Comparison of ENCODE assay signal across 10 mouse cellular contexts in the genomic region with DNA sequence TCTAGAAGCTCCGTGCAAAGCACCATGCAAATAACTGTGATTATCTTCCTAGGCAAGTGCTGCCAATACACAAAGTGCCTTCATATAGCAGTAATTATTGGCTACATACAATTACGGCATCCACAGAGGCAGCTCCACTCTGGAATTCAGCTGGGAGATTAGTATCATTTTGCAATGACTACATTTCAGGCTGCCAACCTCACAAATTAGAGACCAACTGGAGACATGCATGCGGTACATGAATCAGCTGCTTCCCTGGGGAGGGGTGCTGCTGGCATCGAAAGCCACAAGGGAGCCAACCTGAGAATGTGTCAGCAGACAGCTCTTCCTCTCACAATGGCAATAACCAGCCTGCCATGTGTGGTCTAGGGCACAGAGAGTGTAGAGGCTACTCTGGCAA.
A peak's percentile ranks its signal among the peaks of the same experiment; 100 is the strongest.
DNase-seq lines count a peak whose midpoint lies in the region; ATAC-seq lines count a peak whose summit lies in the region.
"Had no signal": no experiment of that assay in that cellular context is flagged by ENCODE, and none has a peak within 500 bp of the region (broad histone marks: within the 10 kb centered on the region; RNA-seq: fewer than 3 reads in every experiment).

No protein-coding gene starts in this region.

- 72% methylated on average over 4 of the region's 4 CpGs for WGBS in liver, embryonic 12.5 days (ENCODE audit: insufficient replicate concordance)
- 43% methylated on average over 4 of the region's 4 CpGs for WGBS in hindbrain, embryonic 16.5 days

- H3K4me3 ChIP-seq in liver, embryonic 12.5 days = no peak overlapping the region
- no peak overlapping the region for H3K4me3 ChIP-seq in hindbrain, embryonic 16.5 days (ENCODE audit: low read length)

- no peaks in the 10 kb centered on the region for H3K27me3 ChIP-seq in liver, embryonic 12.5 days (replicated peaks)
- no peaks in the 10 kb centered on the region for H3K27me3 ChIP-seq in hindbrain, embryonic 16.5 days (replicated peaks; ENCODE audit: control insufficient read depth, insufficient read depth, low read length)

- no peak for ATAC-seq in liver, embryonic 12.5 days
- peak; percentile 34; the same call in 1 of the 2 replicates for ATAC-seq in hindbrain, embryonic 16.5 days

- H3K9me3 ChIP-seq in liver, embryonic 12.5 days (replicated peaks) = no peaks in the 10 kb centered on the region
- no peaks in the 10 kb centered on the region for H3K9me3 ChIP-seq in hindbrain, embryonic 16.5 days (ENCODE audit: control insufficient read depth, low read length)

- 0 out of 2 replicates have a peak overlapping the region, but pooled peaks have one; percentile 64 for H3K4me2 ChIP-seq in liver, embryonic 12.5 days
- no peak overlapping the region for H3K4me2 ChIP-seq in hindbrain, embryonic 16.5 days (ENCODE audit: low read length)
- H3K4me2 ChIP-seq: lung, embryonic 14.5 days had no signal

- H3K9ac ChIP-seq in liver, embryonic 12.5 days = no peak overlapping the region
- no peak overlapping the region for H3K9ac ChIP-seq in hindbrain, embryonic 16.5 days (ENCODE audit: low read depth, low read length)
- H3K9ac ChIP-seq: lung, embryonic 14.5 days had no signal

- H3K27ac ChIP-seq in liver, embryonic 12.5 days = peak overlapping the region; percentile 82
- H3K27ac ChIP-seq in hindbrain, embryonic 16.5 days (ENCODE audit: low read depth, low read length) = peak overlapping the region; percentile 55; the same call in 1 of the 2 replicates
- H3K27ac ChIP-seq: kidney, postnatal 0 days had no signal

- peaks cover 97% of the 10 kb centered on the region for H3K4me1 ChIP-seq in liver, embryonic 12.5 days
- H3K4me1 ChIP-seq in hindbrain, embryonic 16.5 days (ENCODE audit: control insufficient read depth, insufficient read depth, low read depth, low read length) = peaks cover 11% of the 10 kb centered on the region

- no peaks in the 10 kb centered on the region for H3K36me3 ChIP-seq in liver, embryonic 12.5 days
- no peaks in the 10 kb centered on the region for H3K36me3 ChIP-seq in hindbrain, embryonic 16.5 days (ENCODE audit: control insufficient read depth, insufficient read depth, low read length)

- DNase-seq in liver = no peak
- peak; percentile 42 for DNase-seq in brain, embryonic 18.5 days (ENCODE audit: low read depth, low spot score)
- peak; percentile 41 to 48 for DNase-seq in natural killer cell, adult 2 months (ENCODE audit: low spot score in 2 of 2)
- no peak for DNase-seq in spleen, postnatal 14 days (ENCODE audit: low spot score in 2 of 2)
- DNase-seq in spleen, adult 12 weeks (ENCODE audit: low spot score) = no peak
- DNase-seq: adrenal gland, postnatal 25 days; lung, embryonic 14.5 days had no signal

Comparison
In these comparisons a context has a peak if more than half of its experiments do, and no peak if none do; other contexts are left out.
1. DNase-seq: peak in brain, embryonic 18.5 days (single experiment) and natural killer cell, adult 2 months (2 of 2); none in liver (single experiment), spleen, postnatal 14 days (0 of 2) and spleen, adult 12 weeks (single experiment).